13 mouse cellular contexts compared by ENCODE assay signal in the genomic region with DNA sequence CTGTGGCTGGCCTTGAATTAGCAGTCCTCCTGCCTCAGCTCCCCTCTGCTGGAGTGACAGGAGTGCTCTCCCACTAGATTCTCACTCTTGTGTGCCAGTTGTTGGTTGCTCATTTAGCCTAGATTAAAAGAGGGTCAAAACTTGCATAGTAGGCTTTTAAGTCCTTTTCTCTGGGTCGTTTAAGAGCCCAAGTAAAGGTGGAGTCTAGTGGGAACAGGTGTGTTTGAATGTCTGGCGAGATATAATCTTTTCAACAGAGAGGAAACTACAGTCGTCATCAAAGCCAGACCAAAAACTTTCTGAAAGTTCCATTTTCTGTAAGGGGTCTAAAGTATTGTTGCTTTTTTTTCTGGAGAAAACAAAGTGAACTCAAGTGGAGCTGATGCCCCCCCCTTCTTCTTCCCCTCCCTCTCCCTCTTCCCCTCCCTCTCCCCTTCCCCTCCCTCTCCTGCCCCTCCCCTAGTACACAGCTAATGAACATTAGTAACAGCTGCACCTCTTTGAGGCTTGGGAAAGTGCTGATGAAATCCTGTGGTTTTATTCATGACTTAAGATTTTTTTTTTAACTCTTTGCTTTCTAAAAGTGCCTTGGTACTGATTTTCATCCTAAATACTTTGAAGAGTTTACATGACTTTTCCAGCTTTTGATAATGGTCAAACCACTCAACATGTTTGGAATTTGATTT. TPM values are rescaled to one million over a fixed set of nuclear protein-coding genes. Genes with fewer than 3 reads are reported as not detected.
A peak's percentile ranks its signal among the peaks of the same experiment; 100 is the strongest.
DNase-seq lines count a peak whose midpoint lies in the region; ATAC-seq and TF ChIP-seq lines count a peak whose summit lies in the region.
"Had no signal": no experiment of that assay in that cellular context is flagged by ENCODE, and none has a peak within 500 bp of the region (broad histone marks: within the 10 kb centered on the region; RNA-seq: fewer than 3 reads in every experiment).

No protein-coding gene starts in this region.

- no peak overlapping the region for H3K9ac ChIP-seq in kidney, embryonic 14.5 days (ENCODE audit: low read depth, low read length)
- H3K9ac ChIP-seq: liver, embryonic 13.5 days had no signal

- no peak for DNase-seq in kidney, adult 11 months
- DNase-seq in 3T3-L1 (ENCODE audit: low read depth, low spot score) (peak; percentile 59), Patski (ENCODE audit: low read depth, low spot score) (peak; percentile 56), liver (no peak)
- peak; percentile 38 for DNase-seq in lung, postnatal 10 days
- DNase-seq in urinary bladder, adult 18-20 months (ENCODE audit: low spot score in 2 of 2), result no peak
- DNase-seq in testis, postnatal 10 days (ENCODE audit: low spot score), result no peak
- DNase-seq: cerebellum, adult 11 months; gastrocnemius, postnatal 14 days; kidney, adult 2 months; liver, embryonic 13.5 days had no signal

- no peak overlapping the region for H3K4me2 ChIP-seq in kidney, embryonic 14.5 days (replicated peaks; ENCODE audit: low read depth, low read length)
- H3K4me2 ChIP-seq: liver, embryonic 13.5 days had no signal

- 0 out of 2 replicates have a peak, but pooled peaks cover 2% of the 10 kb centered on the region for H3K4me1 ChIP-seq in kidney, embryonic 14.5 days (ENCODE audit: control insufficient read depth, insufficient read depth, low read length)
- H3K4me1 ChIP-seq: liver, embryonic 13.5 days had no signal

- in situ Hi-C loops in Patski (cut with MboI; ENCODE audit: low pct_unique_long_range_greater_than_20kb), result no loop called here

- no peak overlapping the region for H3K4me3 ChIP-seq in kidney, embryonic 14.5 days (ENCODE audit: low read length)
- H3K4me3 ChIP-seq: left cerebral cortex, adult 2 months; liver, embryonic 13.5 days had no signal

- POLR2A ChIA-PET in Patski (lab: Charles Lee), result interaction anchor here (0.7 kb wide), 1 partner anchor 26 kb away, joined by 5 read pairs; no protein-coding TSS in a partner anchor

- no peak for TF ChIP-seq CTCF in Patski (IDR thresholded peaks at IDR 0.05)

- 0 out of 2 replicates have a peak overlapping the region, but pooled peaks have one; percentile 2 for H3K27ac ChIP-seq in kidney, embryonic 14.5 days (ENCODE audit: low read depth, low read length)
- H3K27ac ChIP-seq: left cerebral cortex, adult 2 months; liver, embryonic 13.5 days had no signal

- no peaks in the 10 kb centered on the region for H3K36me3 ChIP-seq in kidney, embryonic 14.5 days (ENCODE audit: control insufficient read depth, insufficient read depth, low read length)
- H3K36me3 ChIP-seq: liver, embryonic 13.5 days had no signal

- ATAC-seq in kidney, embryonic 14.5 days (ENCODE audit: low FRiP score, low TSS enrichment), result 0 out of 2 replicates have a peak, but pooled peaks have one; percentile 35
- ATAC-seq in Patski, result no peak

- no peaks in the 10 kb centered on the region for H3K9me3 ChIP-seq in kidney, embryonic 14.5 days (ENCODE audit: control insufficient read depth, low read length)
- H3K9me3 ChIP-seq: liver, embryonic 13.5 days had no signal

- no peaks in the 10 kb centered on the region for H3K27me3 ChIP-seq in kidney, embryonic 14.5 days (ENCODE audit: control insufficient read depth, insufficient read depth, low read length)
- H3K27me3 ChIP-seq in Patski, result no peaks in the 10 kb centered on the region
- H3K27me3 ChIP-seq: liver, embryonic 13.5 days had no signal

- 69% methylated on average over 3 of the region's 3 CpGs for WGBS in kidney, embryonic 14.5 days

- CTCF ChIA-PET in Patski (lab: Charles Lee), result interaction anchor here (1.0 to 1.6 kb wide), 2 partner anchors 15 to 36 kb away, joined by 4 read pairs; no protein-coding TSS in a partner anchor

RNA-seq across cellular contexts. Expression of a gene that starts 55.9 kb away (rescaled TPM):
- 18.1 and 32.8 TPM in 2 replicates for polyA plus RNA-seq in kidney, embryonic 14.5 days (2014; fragmentation: Nextera tagmentation; extraction: Ambion mirVana)
- 18.3 TPM for polyA plus RNA-seq in Patski (2021)

Comparison
In these comparisons a context has a peak if more than half of its experiments do, and no peak if none do; other contexts are left out.
1. DNase-seq: peak in 3T3-L1 (single experiment), Patski (single experiment) and lung, postnatal 10 days (single experiment); none in kidney, adult 11 months (single experiment), liver (single experiment), urinary bladder, adult 18-20 months (0 of 2) and testis, postnatal 10 days (single experiment).